Mouse (Mus musculus): ENCODE data around the gene Olfr149.
"Not testable (repeated sequence)": the region's sequence is repeated elsewhere in the genome, so short reads cannot be mapped to it uniquely, and the experiment has no call there.

The Olfr149 gene

GRCm38 (mm10) chr9:39707017-39707416 is at the start of gene Olfr149:
TSS of gene Olfr149 (minus strand) at chr9:39707117.
- DNase-seq (ENCODE audit: low spot score in 2 of 2) = no peak

DNA sequence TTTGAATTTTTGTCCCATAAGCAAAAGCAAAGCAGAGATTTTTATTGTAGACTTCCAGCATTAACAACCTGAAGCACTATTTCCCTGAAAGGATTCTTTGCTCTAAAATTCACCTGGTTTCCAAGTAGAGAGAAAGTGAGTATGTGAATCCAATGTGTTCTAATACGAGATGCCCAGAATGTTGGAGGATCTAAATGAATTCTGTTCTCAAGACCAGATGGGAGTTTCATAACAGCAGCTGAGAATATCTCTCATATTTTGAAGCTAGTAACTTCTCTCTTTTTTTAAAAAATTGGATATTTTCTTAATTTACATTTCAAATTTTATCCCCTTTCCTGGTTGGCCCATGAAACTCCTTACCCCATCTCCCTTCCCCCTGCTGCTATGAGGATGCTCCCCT is 39.5 kb upstream of the Olfr149 start:
- DNase-seq (ENCODE audit: low spot score in 2 of 2) = no peak

GRCm38 (mm10) chr9:39745949-39746348 is 39.0 kb upstream of the Olfr149 start, which contains the start of gene Olfr967:
TSS of gene Olfr967 (plus strand) at chr9:39746249.
- DNase-seq (ENCODE audit: low spot score in 2 of 2) = no peak

- no peak for DNase-seq (ENCODE audit: low spot score in 2 of 2)
Observed at GRCm38 (mm10) chr9:39740741-39741140, 33.8 kb upstream of the Olfr149 start.

GRCm38 (mm10) chr9:39730678-39731077 is 23.8 kb upstream of the Olfr149 start, which contains the start of gene Olfr150:
TSS of gene Olfr150 (plus strand) at chr9:39730978.
- no peak for DNase-seq (ENCODE audit: low spot score in 2 of 2)

DNA sequence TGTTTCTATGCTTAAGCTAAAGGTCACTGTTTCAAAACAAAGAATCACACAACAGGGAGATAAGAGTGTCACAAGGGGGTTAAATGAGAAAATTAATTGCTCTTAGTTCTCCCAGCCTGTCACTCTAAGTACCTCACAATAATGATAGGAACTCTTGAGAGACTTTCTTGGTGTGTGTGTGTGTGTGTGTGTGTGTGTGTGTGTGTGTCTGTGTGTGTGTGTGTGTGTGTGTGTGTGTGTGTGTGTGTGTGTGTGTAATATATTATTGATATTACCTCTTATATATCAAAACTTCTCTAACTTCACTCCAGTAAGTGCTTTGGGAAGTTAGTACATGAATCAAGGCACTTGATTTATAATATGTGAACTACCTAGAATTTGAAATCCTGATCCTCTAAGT is 4.1 kb upstream of the Olfr149 start, which contains the start of gene Olfr965:
Olfr965 (plus strand) TSS at position 301 of the 400 bp plus-strand sequence.
- DNase-seq (ENCODE audit: low spot score in 2 of 2) = no peak

- DNase-seq (ENCODE audit: low spot score in 2 of 2) = no peak
Observed at GRCm38 (mm10) chr9:39708958-39709357, 2.0 kb upstream of the Olfr149 start.

- DNase-seq (ENCODE audit: low spot score in 2 of 2) = not testable (repeated sequence)
Observed at GRCm38 (mm10) chr9:39701123-39701522, 5.8 kb downstream of the Olfr149 start.

DNA sequence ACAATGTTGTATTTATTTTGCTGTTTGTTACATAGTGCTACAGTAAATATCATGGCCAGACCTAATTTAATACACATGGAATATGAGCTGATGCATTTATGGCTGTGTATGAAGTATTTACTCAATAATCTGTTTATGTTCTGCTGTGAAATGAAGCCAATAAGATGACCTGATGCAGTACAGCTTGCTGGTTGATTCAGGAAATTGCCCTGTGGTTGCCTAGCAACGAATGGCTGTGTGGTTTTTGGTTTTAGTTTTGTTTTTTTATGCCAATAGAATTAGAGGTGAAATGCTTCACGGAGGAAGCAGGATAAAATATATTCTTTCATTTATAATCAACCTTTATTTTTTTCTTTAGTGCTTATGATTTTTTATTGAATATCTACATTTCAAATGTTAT is 27.6 kb downstream of the Olfr149 start:
- no peak for DNase-seq (ENCODE audit: low spot score in 2 of 2)

GRCm38 (mm10) chr9:39678557-39678956 is 28.4 kb downstream of the Olfr149 start:
- DNase-seq (ENCODE audit: low spot score in 2 of 2) = no peak

DNA sequence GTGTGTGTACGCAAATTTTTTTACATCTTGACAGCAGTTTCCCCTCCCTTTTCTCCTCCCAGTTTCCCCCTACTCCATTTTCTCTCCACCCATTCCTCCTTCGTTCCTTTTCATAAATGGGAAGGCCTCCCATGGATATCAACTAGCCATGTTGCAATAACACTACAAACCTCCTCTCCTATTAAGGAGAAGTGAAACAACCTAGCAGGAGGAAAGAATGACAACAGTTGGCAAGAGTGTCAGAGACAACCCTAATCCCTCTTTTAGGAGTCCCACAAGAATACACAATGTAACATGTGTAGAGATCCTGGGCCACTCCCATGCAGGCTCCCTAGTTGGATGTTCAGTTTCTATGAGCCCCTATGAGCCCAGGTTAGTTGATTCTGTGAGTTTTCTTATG is 32.1 kb downstream of the Olfr149 start:
- DNase-seq (ENCODE audit: low spot score in 2 of 2) = no peak

GRCm38 (mm10) chr9:39669723-39670122 is 37.2 kb downstream of the Olfr149 start:
- no peak for DNase-seq (ENCODE audit: low spot score in 2 of 2)

DNA sequence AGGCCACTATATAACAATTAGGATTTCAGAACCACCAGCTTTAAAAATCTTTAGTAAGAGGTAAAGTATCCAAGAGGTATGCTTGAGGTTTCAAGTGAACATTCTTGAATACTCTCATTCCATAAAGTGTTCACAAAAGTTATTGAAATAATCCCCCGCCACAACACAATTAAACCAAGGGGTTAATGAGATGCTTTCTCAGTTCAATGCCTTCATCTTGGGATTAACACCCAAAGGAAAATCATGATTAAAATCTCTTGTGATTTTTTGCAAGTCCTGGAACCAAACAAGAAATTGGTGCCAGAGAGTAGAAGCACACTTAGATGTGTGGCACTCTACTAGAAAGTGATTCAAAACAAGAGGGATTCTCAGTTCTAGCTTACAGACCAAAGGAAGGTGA is 40.0 kb downstream of the Olfr149 start, which contains the start of gene Olfr963:
Olfr963 (plus strand) TSS at position 301 of the 400 bp plus-strand sequence.
- DNase-seq (ENCODE audit: low spot score in 2 of 2) = no peak

DNA sequence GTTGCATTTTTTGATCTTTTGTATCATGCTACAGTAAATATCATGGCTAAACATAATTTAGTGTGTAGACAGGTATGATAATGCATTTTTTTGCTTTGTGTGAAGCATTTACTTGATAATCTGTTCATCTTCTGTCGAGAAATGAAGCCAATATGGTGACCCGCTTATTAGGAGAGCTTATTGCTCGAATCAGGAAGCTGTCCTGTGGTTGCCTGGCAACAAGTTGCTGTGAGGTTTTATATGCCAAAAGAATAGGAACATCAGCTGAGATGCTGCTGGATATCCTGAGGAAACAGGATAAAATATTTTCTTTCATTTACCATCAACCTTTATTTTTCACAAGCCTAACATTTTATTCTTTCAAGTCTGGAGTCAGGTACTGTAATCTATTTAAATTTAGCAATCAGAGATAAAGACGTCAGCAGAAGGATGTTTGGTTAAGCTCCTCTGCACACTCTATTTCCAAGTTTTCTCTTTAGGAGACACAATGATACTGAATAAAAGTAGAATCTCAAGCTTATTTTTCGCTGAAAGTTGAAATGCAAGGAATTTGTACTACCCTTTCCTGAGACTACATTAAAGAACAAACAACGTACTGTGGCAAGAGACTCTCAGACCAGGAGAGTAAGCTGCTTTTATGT is 52.0 kb downstream of the Olfr149 start:
- no peak for DNase-seq (ENCODE audit: low spot score in 2 of 2)

All from right cerebral cortex, adult 2 months (tissue).